Mouse (Mus musculus): Measurements from ENCODE around the gene Klk12.

Klk12 gene

GRCm38 (mm10) chr7:43796355-43796754 lies 27.7 kb downstream of the Klk12 start:
- DNase-seq (ENCODE audit: low spot score), result no peak

GRCm38 (mm10) chr7:43797333-43797769 lies 28.7 kb downstream of the Klk12 start, which contains the start of gene Klk8:
Klk8 (plus strand) TSS chr7:43797577.
- DNase-seq (ENCODE audit: low spot score), result no peak

GRCm38 (mm10) chr7:43797844-43798462 lies 29.3 kb downstream of the Klk12 start:
- no peak for DNase-seq (ENCODE audit: low spot score)

GRCm38 (mm10) chr7:43799876-43800275 lies 31.2 kb downstream of the Klk12 start:
- DNase-seq (ENCODE audit: low spot score), result no peak

GRCm38 (mm10) chr7:43810994-43811393 lies 42.3 kb downstream of the Klk12 start, which contains the start of gene Klk7:
Klk7 (plus strand) TSS chr7:43811294.
- DNase-seq (ENCODE audit: low spot score), result no peak

GRCm38 (mm10) chr7:43815211-43815610 lies 46.5 kb downstream of the Klk12 start:
- DNase-seq (ENCODE audit: low spot score), result no peak

- DNase-seq (ENCODE audit: low spot score), result no peak
These were observed 48.0 kb downstream of the Klk12 start for GRCm38 (mm10) chr7:43816746-43817145.

- DNase-seq (ENCODE audit: low spot score), result no peak
These were observed 52.9 kb downstream of the Klk12 start for GRCm38 (mm10) chr7:43821581-43821980.
